Mouse (Mus musculus): ENCODE measurements at regions not wholly inside any gene's neighbourhood (a gene's known extent, or its start where the extent isn't known, plus 50 kb on each side); places are given as distances from the start of the nearest gene placed in this dataset.

GRCm38 (mm10) chr13:26536575-26536974 is 233.4 kb downstream of the Hdgfl1 start:
- H3K9ac ChIP-seq (ENCODE audit: low read depth, low read length), result no peak overlapping the region
- H3K4me1 ChIP-seq (ENCODE audit: control insufficient read depth, insufficient read depth, low read length), result no peaks in the 10 kb centered on the region
- no peak for ATAC-seq
- no peak overlapping the region for H3K27ac ChIP-seq (ENCODE audit: low read length)
- no peaks in the 10 kb centered on the region for H3K9me3 ChIP-seq (ENCODE audit: control insufficient read depth, low read length)
- no peak overlapping the region for H3K4me3 ChIP-seq (ENCODE audit: low read length)
- WGBS, result 65% methylated on average over 2 of the region's 2 CpGs
- H3K36me3 ChIP-seq (ENCODE audit: control insufficient read depth, insufficient read depth, low read length), result no peaks in the 10 kb centered on the region
- H3K4me2 ChIP-seq (ENCODE audit: low read depth, low read length), result no peak overlapping the region
- no peaks in the 10 kb centered on the region for H3K27me3 ChIP-seq (replicated peaks; ENCODE audit: control insufficient read depth, insufficient read depth, low read length)

GRCm38 (mm10) chr13:26532761-26533160 is 237.2 kb downstream of the Hdgfl1 start:
- Histone ChIP-seq H3K27me3 (replicated peaks; ENCODE audit: control insufficient read depth, insufficient read depth, low read length) (no peaks in the 10 kb centered on the region), H3K27ac (ENCODE audit: low read length) (no peak overlapping the region), H3K9me3 (ENCODE audit: control insufficient read depth, low read length) (no peaks in the 10 kb centered on the region), H3K4me1 (ENCODE audit: control insufficient read depth, insufficient read depth, low read length) (no peaks in the 10 kb centered on the region), H3K4me2 (ENCODE audit: low read depth, low read length) (no peak overlapping the region), H3K9ac (ENCODE audit: low read depth, low read length) (no peak overlapping the region), H3K36me3 (ENCODE audit: control insufficient read depth, insufficient read depth, low read length) (no peaks in the 10 kb centered on the region), H3K4me3 (ENCODE audit: low read length) (no peak overlapping the region)
- ATAC-seq, result no peak

- Histone ChIP-seq H3K36me3 (ENCODE audit: control insufficient read depth, insufficient read depth, low read length) (no peaks in the 10 kb centered on the region), H3K9me3 (ENCODE audit: control insufficient read depth, low read length) (no peaks in the 10 kb centered on the region), H3K27me3 (replicated peaks; ENCODE audit: control insufficient read depth, insufficient read depth, low read length) (no peaks in the 10 kb centered on the region), H3K4me2 (ENCODE audit: low read depth, low read length) (no peak overlapping the region), H3K27ac (ENCODE audit: low read length) (no peak overlapping the region), H3K4me1 (ENCODE audit: control insufficient read depth, insufficient read depth, low read length) (no peaks in the 10 kb centered on the region), H3K9ac (ENCODE audit: low read depth, low read length) (no peak overlapping the region), H3K4me3 (ENCODE audit: low read length) (no peak overlapping the region)
- no peak for ATAC-seq
- 31% methylated on average over 1 of the region's 1 CpGs for WGBS
Measured at GRCm38 (mm10) chr13:26519054-26519453, 250.9 kb downstream of the Hdgfl1 start.

- H3K4me1 ChIP-seq (ENCODE audit: control insufficient read depth, insufficient read depth, low read length), result no peaks in the 10 kb centered on the region
- no peaks in the 10 kb centered on the region for H3K9me3 ChIP-seq (ENCODE audit: control insufficient read depth, low read length)
- no peak for ATAC-seq
- H3K27me3 ChIP-seq (replicated peaks; ENCODE audit: control insufficient read depth, insufficient read depth, low read length), result no peaks in the 10 kb centered on the region
- H3K27ac ChIP-seq (ENCODE audit: low read length), result no peak overlapping the region
- H3K4me2 ChIP-seq (ENCODE audit: low read depth, low read length), result no peak overlapping the region
- H3K36me3 ChIP-seq (ENCODE audit: control insufficient read depth, insufficient read depth, low read length), result no peaks in the 10 kb centered on the region
- H3K9ac ChIP-seq (ENCODE audit: low read depth, low read length), result no peak overlapping the region
- 48% methylated on average over 5 of the region's 5 CpGs for WGBS
- no peak overlapping the region for H3K4me3 ChIP-seq (ENCODE audit: low read length)
Measured at GRCm38 (mm10) chr13:26518425-26518824, 251.5 kb downstream of the Hdgfl1 start.

- Histone ChIP-seq H3K9ac (ENCODE audit: low read depth, low read length) (no peak overlapping the region), H3K4me1 (ENCODE audit: control insufficient read depth, insufficient read depth, low read length) (no peaks in the 10 kb centered on the region), H3K9me3 (ENCODE audit: control insufficient read depth, low read length) (no peaks in the 10 kb centered on the region), H3K4me2 (ENCODE audit: low read depth, low read length) (no peak overlapping the region), H3K36me3 (ENCODE audit: control insufficient read depth, insufficient read depth, low read length) (no peaks in the 10 kb centered on the region), H3K27me3 (replicated peaks; ENCODE audit: control insufficient read depth, insufficient read depth, low read length) (no peaks in the 10 kb centered on the region), H3K4me3 (ENCODE audit: low read length) (no peak overlapping the region), H3K27ac (ENCODE audit: low read length) (no peak overlapping the region)
- WGBS, result 71% methylated on average over 4 of the region's 4 CpGs
- ATAC-seq, result no peak
Measured at GRCm38 (mm10) chr13:26517646-26518045, 252.3 kb downstream of the Hdgfl1 start.

GRCm38 (mm10) chr13:26510448-26510847 is 259.5 kb downstream of the Hdgfl1 start:
- Histone ChIP-seq H3K27ac (ENCODE audit: low read length) (no peak overlapping the region), H3K4me3 (ENCODE audit: low read length) (no peak overlapping the region), H3K36me3 (ENCODE audit: control insufficient read depth, insufficient read depth, low read length) (no peaks in the 10 kb centered on the region), H3K27me3 (replicated peaks; ENCODE audit: control insufficient read depth, insufficient read depth, low read length) (no peaks in the 10 kb centered on the region), H3K9ac (ENCODE audit: low read depth, low read length) (no peak overlapping the region), H3K4me2 (ENCODE audit: low read depth, low read length) (no peak overlapping the region), H3K4me1 (ENCODE audit: control insufficient read depth, insufficient read depth, low read length) (no peaks in the 10 kb centered on the region), H3K9me3 (ENCODE audit: control insufficient read depth, low read length) (no peaks in the 10 kb centered on the region)
- WGBS, result 62% methylated on average over 4 of the region's 4 CpGs
- ATAC-seq, result no peak

GRCm38 (mm10) chr13:26509841-26510240 is 260.1 kb downstream of the Hdgfl1 start:
- no peaks in the 10 kb centered on the region for H3K27me3 ChIP-seq (replicated peaks; ENCODE audit: control insufficient read depth, insufficient read depth, low read length)
- H3K27ac ChIP-seq (ENCODE audit: low read length), result no peak overlapping the region
- no peak overlapping the region for H3K9ac ChIP-seq (ENCODE audit: low read depth, low read length)
- H3K4me3 ChIP-seq (ENCODE audit: low read length), result no peak overlapping the region
- no peaks in the 10 kb centered on the region for H3K9me3 ChIP-seq (ENCODE audit: control insufficient read depth, low read length)
- H3K4me2 ChIP-seq (ENCODE audit: low read depth, low read length), result no peak overlapping the region
- no peaks in the 10 kb centered on the region for H3K36me3 ChIP-seq (ENCODE audit: control insufficient read depth, insufficient read depth, low read length)
- no peaks in the 10 kb centered on the region for H3K4me1 ChIP-seq (ENCODE audit: control insufficient read depth, insufficient read depth, low read length)
- 78% methylated on average over 3 of the region's 3 CpGs for WGBS
- no peak for ATAC-seq

GRCm38 (mm10) chr13:26503744-26504143 is 266.2 kb downstream of the Hdgfl1 start:
- no peaks in the 10 kb centered on the region for H3K27me3 ChIP-seq (replicated peaks; ENCODE audit: control insufficient read depth, insufficient read depth, low read length)
- ATAC-seq, result no peak
- 91% methylated on average over 1 of the region's 1 CpGs for WGBS
- H3K9me3 ChIP-seq (ENCODE audit: control insufficient read depth, low read length), result no peaks in the 10 kb centered on the region
- no peaks in the 10 kb centered on the region for H3K36me3 ChIP-seq (ENCODE audit: control insufficient read depth, insufficient read depth, low read length)
- H3K4me3 ChIP-seq (ENCODE audit: low read length), result no peak overlapping the region
- no peak overlapping the region for H3K27ac ChIP-seq (ENCODE audit: low read length)
- H3K4me2 ChIP-seq (ENCODE audit: low read depth, low read length), result no peak overlapping the region
- H3K9ac ChIP-seq (ENCODE audit: low read depth, low read length), result no peak overlapping the region
- H3K4me1 ChIP-seq (ENCODE audit: control insufficient read depth, insufficient read depth, low read length), result no peaks in the 10 kb centered on the region

- Histone ChIP-seq H3K4me1 (ENCODE audit: control insufficient read depth, insufficient read depth, low read length) (no peaks in the 10 kb centered on the region), H3K27ac (ENCODE audit: low read length) (no peak overlapping the region), H3K4me3 (ENCODE audit: low read length) (no peak overlapping the region), H3K27me3 (replicated peaks; ENCODE audit: control insufficient read depth, insufficient read depth, low read length) (no peaks in the 10 kb centered on the region), H3K36me3 (ENCODE audit: control insufficient read depth, insufficient read depth, low read length) (no peaks in the 10 kb centered on the region), H3K9me3 (ENCODE audit: control insufficient read depth, low read length) (no peaks in the 10 kb centered on the region), H3K4me2 (ENCODE audit: low read depth, low read length) (no peak overlapping the region), H3K9ac (ENCODE audit: low read depth, low read length) (no peak overlapping the region)
- 53% methylated on average over 2 of the region's 2 CpGs for WGBS
- no peak for ATAC-seq
Measured at GRCm38 (mm10) chr13:26497086-26497485, 272.9 kb downstream of the Hdgfl1 start.

- ATAC-seq, result no peak
- no peak overlapping the region for H3K4me2 ChIP-seq (ENCODE audit: low read depth, low read length)
- H3K4me3 ChIP-seq (ENCODE audit: low read length), result no peak overlapping the region
Measured at GRCm38 (mm10) chr13:26495871-26496270, 274.1 kb downstream of the Hdgfl1 start.

More at GRCm38 (mm10) chr13:26495871-26496270, 274.1 kb downstream of the Hdgfl1 start:
- Histone ChIP-seq H3K4me1 (ENCODE audit: control insufficient read depth, insufficient read depth, low read length) (no peaks in the 10 kb centered on the region), H3K27ac (ENCODE audit: low read length) (no peak overlapping the region), H3K27me3 (replicated peaks; ENCODE audit: control insufficient read depth, insufficient read depth, low read length) (no peaks in the 10 kb centered on the region), H3K9me3 (ENCODE audit: control insufficient read depth, low read length) (no peaks in the 10 kb centered on the region), H3K9ac (ENCODE audit: low read depth, low read length) (no peak overlapping the region), H3K36me3 (ENCODE audit: control insufficient read depth, insufficient read depth, low read length) (no peaks in the 10 kb centered on the region)
